Mouse (Mus musculus) myocyte (in vitro differentiated cells): ENCODE results near the gene Hoxc10.

ENCODE experiments used
- E2F4 ChIP-seq: IDR thresholded peaks from one replicate; pipeline ENCODE4 v1.6.1; 2011; ENCODE audit warnings: mild to moderate bottlenecking, control low read depth, moderate library complexity; ENCODE audit not compliant: insufficient read depth
- MAX ChIP-seq: IDR thresholded peaks from one replicate; pipeline ENCODE4 v1.6.1; 2011; ENCODE audit warnings: low read depth, mild to moderate bottlenecking, control low read depth
- MYOD1 ChIP-seq, 3 experiments: IDR thresholded peaks; one replicate each; pipeline ENCODE4 v1.6.1; 2011; ENCODE audit warnings: control low read depth in 2 of 3, low read depth in 2 of 3, mild to moderate bottlenecking in 2 of 3, moderate library complexity in 1 of 3; ENCODE audit not compliant: insufficient read length in 2 of 3, control insufficient read depth in 1 of 3
- MYOG ChIP-seq, 3 experiments: IDR thresholded peaks; one replicate each; pipeline ENCODE4 v1.6.1; 2011; ENCODE audit warnings: control low read depth in 2 of 3, low read depth in 2 of 3, mild to moderate bottlenecking in 2 of 3; ENCODE audit not compliant: insufficient read length in 2 of 3, control insufficient read depth in 1 of 3, insufficient read depth in 1 of 3
- POLR2A ChIP-seq: IDR thresholded peaks from one replicate; pipeline ENCODE4 v1.6.1; 2011; ENCODE audit warnings: low read depth, mild to moderate bottlenecking, control low read depth, moderate library complexity; ENCODE audit not compliant: insufficient read length
- POLR2AphosphoS2 ChIP-seq: IDR thresholded peaks from one replicate; pipeline ENCODE4 v1.6.1; 2011; ENCODE audit warnings: low read depth, control low read depth; ENCODE audit not compliant: insufficient read length
- REST ChIP-seq: IDR thresholded peaks from one replicate; pipeline ENCODE4 v1.6.1; 2011; ENCODE audit warnings: mild to moderate bottlenecking, control low read depth, moderate library complexity; ENCODE audit not compliant: insufficient read depth, insufficient read length
- TCF12 ChIP-seq: IDR thresholded peaks from one replicate; pipeline ENCODE4 v1.6.1; 2011; ENCODE audit warnings: mild to moderate bottlenecking, control low read depth; ENCODE audit not compliant: poor library complexity, insufficient read depth, severe bottlenecking
- TCF3 ChIP-seq: IDR thresholded peaks from one replicate; pipeline ENCODE4 v1.6.1; 2011; ENCODE audit warnings: low read depth, control low read depth; ENCODE audit not compliant: insufficient read length
- USF1 ChIP-seq: IDR thresholded peaks from one replicate; pipeline ENCODE4 v1.6.1; 2011; ENCODE audit warnings: low read depth, mild to moderate bottlenecking, control low read depth, moderate library complexity

- TF ChIP-seq POLR2A (peak; percentile 60), POLR2AphosphoS2 (peak; percentile 20), MAX (no peak), TCF12 (no peak), MYOG (IDR thresholded peaks at IDR 0.05; ENCODE audit: control insufficient read depth in 1 of 3, insufficient read depth in 1 of 3, insufficient read length in 2 of 3, low read depth in 2 of 3) (no peak), REST (no peak), USF1 (no peak), TCF3 (no peak), E2F4 (no peak), MYOD1 (IDR thresholded peaks at IDR 0.05; ENCODE audit: control insufficient read depth in 1 of 3, insufficient read length in 2 of 3, low read depth in 2 of 3) (no peak)
These were observed 38.7 kb downstream of the Hoxc10 start for GRCm38 (mm10) chr15:103005308-103005707.
